Mouse (Mus musculus): ENCODE measurements around the gene Ctrl. TPM values are rescaled to one million over a fixed set of nuclear protein-coding genes. Genes with fewer than 3 reads are reported as not detected.

Gene Ctrl
- total RNA-seq (2017), result 0.14 and 2.7 TPM in 2 replicates

- ATAC-seq (replicated peaks; ENCODE audit: low read depth, poor library complexity, severe bottlenecking), result no peak
Measured at GRCm38 (mm10) chr8:105933762-105934161, at the start of gene Ctrl. Gene Ctrl, minus strand, starts transcription at chr8:105933862.

- ATAC-seq (replicated peaks; ENCODE audit: low read depth, poor library complexity, severe bottlenecking), result peak; percentile 98
Measured at GRCm38 (mm10) chr8:105983406-105983805, 49.7 kb upstream of the Ctrl start.

GRCm38 (mm10) chr8:105981146-105981545, 47.5 kb upstream of the Ctrl start:
- ATAC-seq (replicated peaks; ENCODE audit: low read depth, poor library complexity, severe bottlenecking), result no peak

GRCm38 (mm10) chr8:105979325-105979724, 45.7 kb upstream of the Ctrl start, which contains the start of gene Dpep3:
Gene Dpep3, minus strand, starts transcription at chr8:105979429.
- ATAC-seq (replicated peaks; ENCODE audit: low read depth, poor library complexity, severe bottlenecking), result no peak

GRCm38 (mm10) chr8:105975363-105975762, 41.7 kb upstream of the Ctrl start:
- ATAC-seq (replicated peaks; ENCODE audit: low read depth, poor library complexity, severe bottlenecking), result no peak; the same call in 1 of the 2 replicates

GRCm38 (mm10) chr8:105971019-105971720, 37.5 kb upstream of the Ctrl start:
- ATAC-seq (replicated peaks; ENCODE audit: low read depth, poor library complexity, severe bottlenecking), result no peak

GRCm38 (mm10) chr8:105969367-105969766, 35.7 kb upstream of the Ctrl start:
- no peak for ATAC-seq (replicated peaks; ENCODE audit: low read depth, poor library complexity, severe bottlenecking)

- peak; percentile 62 for ATAC-seq (replicated peaks; ENCODE audit: low read depth, poor library complexity, severe bottlenecking)
Measured at GRCm38 (mm10) chr8:105966692-105967311, 33.1 kb upstream of the Ctrl start.

GRCm38 (mm10) chr8:105965905-105966341, 32.3 kb upstream of the Ctrl start, which contains the start of gene Slc12a4:
Gene Slc12a4, minus strand, starts transcription at chr8:105966097.
- peak; percentile 46 for ATAC-seq (replicated peaks; ENCODE audit: low read depth, poor library complexity, severe bottlenecking)

GRCm38 (mm10) chr8:105965266-105965904, 31.7 kb upstream of the Ctrl start:
- peak; percentile 27 for ATAC-seq (replicated peaks; ENCODE audit: low read depth, poor library complexity, severe bottlenecking)

GRCm38 (mm10) chr8:105964506-105965265, 31.0 kb upstream of the Ctrl start:
- no peak for ATAC-seq (replicated peaks; ENCODE audit: low read depth, poor library complexity, severe bottlenecking)

GRCm38 (mm10) chr8:105961536-105961935, 27.9 kb upstream of the Ctrl start:
- ATAC-seq (replicated peaks; ENCODE audit: low read depth, poor library complexity, severe bottlenecking), result peak; percentile 21

GRCm38 (mm10) chr8:105961101-105961500, 27.4 kb upstream of the Ctrl start:
- ATAC-seq (replicated peaks; ENCODE audit: low read depth, poor library complexity, severe bottlenecking), result no peak

GRCm38 (mm10) chr8:105959350-105959749, 25.7 kb upstream of the Ctrl start:
- ATAC-seq (replicated peaks; ENCODE audit: low read depth, poor library complexity, severe bottlenecking), result no peak

GRCm38 (mm10) chr8:105957813-105958212, 24.2 kb upstream of the Ctrl start:
- ATAC-seq (replicated peaks; ENCODE audit: low read depth, poor library complexity, severe bottlenecking), result no peak

GRCm38 (mm10) chr8:105956556-105956955, 22.9 kb upstream of the Ctrl start:
- no peak for ATAC-seq (replicated peaks; ENCODE audit: low read depth, poor library complexity, severe bottlenecking)

- no peak for ATAC-seq (replicated peaks; ENCODE audit: low read depth, poor library complexity, severe bottlenecking)
Measured at GRCm38 (mm10) chr8:105951057-105951659, 17.5 kb upstream of the Ctrl start.

GRCm38 (mm10) chr8:105949350-105949749, 15.7 kb upstream of the Ctrl start:
- ATAC-seq (replicated peaks; ENCODE audit: low read depth, poor library complexity, severe bottlenecking), result no peak

GRCm38 (mm10) chr8:105943321-105943739, 9.7 kb upstream of the Ctrl start, which contains the start of gene Lcat:
Gene Lcat, minus strand, starts transcription at chr8:105943382.
- ATAC-seq (replicated peaks; ENCODE audit: low read depth, poor library complexity, severe bottlenecking), result no peak

GRCm38 (mm10) chr8:105942542-105942941, 8.9 kb upstream of the Ctrl start:
- ATAC-seq (replicated peaks; ENCODE audit: low read depth, poor library complexity, severe bottlenecking), result no peak
